Mouse (Mus musculus) stomach, embryonic 16.5 days (tissue): ENCODE data around the gene Rab40c. TPM values are rescaled to one million over a fixed set of nuclear protein-coding genes. Genes with fewer than 3 reads are reported as not detected.

Experiments used
- ATAC-seq: fragments of 200-750 bp; cut with Nextera tagmentation; 2 replicates; pipeline ENCODE4 v1.8.0; 2017; ENCODE audit warnings: moderate number of reproducible peaks, moderate TSS enrichment; ENCODE audit not compliant: insufficient read depth, low FRiP score
- H3K27ac ChIP-seq: fragments of 300-500 bp; sonication (generic); 2 replicates; pipeline ENCODE4 v1.5.1; 2014; ENCODE audit warnings: low read length
- H3K27me3 ChIP-seq: fragments of 300-500 bp; sonication (generic); 2 replicates; pipeline ENCODE4 v1.6.1; 2014; ENCODE audit warnings: low read length, control low read depth, mixed read lengths; ENCODE audit not compliant: control insufficient read depth, insufficient read depth
- H3K36me3 ChIP-seq: fragments of 300-500 bp; sonication (generic); 2 replicates; pipeline ENCODE4 v1.6.1; 2014; ENCODE audit warnings: low read length; ENCODE audit not compliant: control insufficient read depth, insufficient read depth
- H3K4me1 ChIP-seq: fragments of 300-500 bp; sonication (generic); 2 replicates; pipeline ENCODE4 v1.6.1; 2014; ENCODE audit warnings: low read length, control low read depth, mixed read lengths; ENCODE audit not compliant: control insufficient read depth, insufficient read depth
- H3K4me2 ChIP-seq: fragments of 300-500 bp; sonication (generic); 2 replicates; pipeline ENCODE4 v1.6.1; 2014; ENCODE audit warnings: low read depth, low read length, mixed read lengths
- H3K4me3 ChIP-seq: fragments of 300-500 bp; sonication (generic); replicated peaks from 2 replicates; pipeline ENCODE4 v1.5.1; 2014; ENCODE audit warnings: mild to moderate bottlenecking, low read length
- H3K9ac ChIP-seq: fragments of 300-500 bp; sonication (generic); 2 replicates; pipeline ENCODE4 v1.6.1; 2014; ENCODE audit warnings: low read length
- H3K9me3 ChIP-seq: fragments of 300-500 bp; sonication (generic); replicated peaks from 2 replicates; pipeline ENCODE4 v1.6.1; 2016; ENCODE audit warnings: low read length, control low read depth; ENCODE audit not compliant: control insufficient read depth
- WGBS: fragments of 180-500 bp; shearing (Covaris S2); extraction: QIAGEN DNeasy Blood & Tissue Kit; methylation state at CpG from one replicate; pipeline ENCODE4 v1.1.7; 2014; 5-methylcytosine and 5-hydroxymethylcytosine counted together
- polyA plus RNA-seq: library from polyadenylated mRNA; unstranded; fragments of >200 nt; fragmentation: Nextera tagmentation; extraction: Ambion mirVana; gene quantifications from 2 replicates; pipeline ENCODE4 v1.2.1, GENCODE M21; 2015

Gene Rab40c
- polyA plus RNA-seq: 26.3 and 27.7 TPM in 2 replicates

- Histone ChIP-seq H3K4me1 (peaks cover 18% of the 10 kb centered on the region), H3K36me3 (no peaks in the 10 kb centered on the region), H3K27me3 (no peaks in the 10 kb centered on the region), H3K4me2 (peak within 1 kb of the TSS; percentile 81), H3K9me3 (no peaks in the 10 kb centered on the region), H3K4me3 (peak within 1 kb of the TSS; percentile 91), H3K9ac (peak within 1 kb of the TSS; percentile 90), H3K27ac (peak within 1 kb of the TSS; percentile 98)
- WGBS: under 1% methylated on average over 77 of the region's 78 CpGs
- ATAC-seq: no peak
Measured at GRCm38 (mm10) chr17:25919144-25919785, at the start of gene Rab40c. TSS of gene Rab40c (minus strand) at chr17:25919727.

GRCm38 (mm10) chr17:25968176-25968575 is 48.6 kb upstream of the Rab40c start:
- peak; percentile 88 for ATAC-seq
- H3K9me3 ChIP-seq: no peaks in the 10 kb centered on the region

GRCm38 (mm10) chr17:25967652-25968051 is 48.1 kb upstream of the Rab40c start:
- peak overlapping the region; percentile 8; the same call in 1 of the 2 replicates for H3K9ac ChIP-seq
- WGBS: 47% methylated on average over 3 of the region's 3 CpGs
- ATAC-seq: no peak

More at GRCm38 (mm10) chr17:25968176-25968575, 48.6 kb upstream of the Rab40c start:
- 62% methylated on average over 1 of the region's 1 CpGs for WGBS
- peaks cover 4% of the 10 kb centered on the region; the same call in 1 of the 2 replicates for H3K4me1 ChIP-seq
- peak overlapping the region; percentile 36; the same call in 1 of the 2 replicates for H3K27ac ChIP-seq
- H3K9ac ChIP-seq: peak overlapping the region; percentile 8; the same call in 1 of the 2 replicates
- H3K36me3 ChIP-seq: no peaks in the 10 kb centered on the region; the same call in 1 of the 2 replicates
- H3K4me2 ChIP-seq: no peak overlapping the region
- no peak overlapping the region for H3K4me3 ChIP-seq
- H3K27me3 ChIP-seq: no peaks in the 10 kb centered on the region

GRCm38 (mm10) chr17:25964271-25964670 is 44.7 kb upstream of the Rab40c start:
- Histone ChIP-seq H3K9ac (no peak overlapping the region), H3K27ac (no peak overlapping the region), H3K27me3 (no peaks in the 10 kb centered on the region), H3K4me1 (peaks cover 4% of the 10 kb centered on the region; the same call in 1 of the 2 replicates), H3K36me3 (peaks cover 3% of the 10 kb centered on the region; the same call in 1 of the 2 replicates), H3K4me2 (no peak overlapping the region), H3K9me3 (no peaks in the 10 kb centered on the region), H3K4me3 (no peak overlapping the region)
- 77% methylated on average over 7 of the region's 7 CpGs for WGBS
- ATAC-seq: peak; percentile 38; the same call in 1 of the 2 replicates

More at GRCm38 (mm10) chr17:25967652-25968051, 48.1 kb upstream of the Rab40c start:
- Histone ChIP-seq H3K4me3 (no peak overlapping the region), H3K9me3 (no peaks in the 10 kb centered on the region), H3K4me1 (peaks cover 4% of the 10 kb centered on the region; the same call in 1 of the 2 replicates), H3K27me3 (no peaks in the 10 kb centered on the region), H3K27ac (peak overlapping the region; percentile 36; the same call in 1 of the 2 replicates), H3K4me2 (no peak overlapping the region), H3K36me3 (no peaks in the 10 kb centered on the region; the same call in 1 of the 2 replicates)

GRCm38 (mm10) chr17:25962413-25962905 is 42.9 kb upstream of the Rab40c start:
- Histone ChIP-seq H3K27me3 (no peaks in the 10 kb centered on the region), H3K4me2 (no peak overlapping the region), H3K9ac (no peak overlapping the region), H3K36me3 (peaks cover 4% of the 10 kb centered on the region; the same call in 1 of the 2 replicates), H3K27ac (no peak overlapping the region), H3K4me3 (no peak overlapping the region), H3K9me3 (no peaks in the 10 kb centered on the region), H3K4me1 (no peaks in the 10 kb centered on the region)
- 90% methylated on average over 7 of the region's 7 CpGs for WGBS
- ATAC-seq: no peak

GRCm38 (mm10) chr17:25961566-25961965 is 42.0 kb upstream of the Rab40c start:
- Histone ChIP-seq H3K9ac (no peak overlapping the region), H3K4me3 (no peak overlapping the region), H3K4me1 (no peaks in the 10 kb centered on the region), H3K36me3 (peaks cover 4% of the 10 kb centered on the region; the same call in 1 of the 2 replicates), H3K4me2 (no peak overlapping the region), H3K27ac (no peak overlapping the region), H3K9me3 (no peaks in the 10 kb centered on the region), H3K27me3 (no peaks in the 10 kb centered on the region)
- WGBS: 94% methylated on average over 5 of the region's 5 CpGs
- no peak for ATAC-seq

GRCm38 (mm10) chr17:25959630-25960467 is 40.3 kb upstream of the Rab40c start:
- 89% methylated on average over 23 of the region's 23 CpGs for WGBS
- H3K36me3 ChIP-seq: peaks cover 4% of the 10 kb centered on the region; the same call in 1 of the 2 replicates
- H3K27me3 ChIP-seq: no peaks in the 10 kb centered on the region

GRCm38 (mm10) chr17:25958771-25959494 is 39.4 kb upstream of the Rab40c start:
- Histone ChIP-seq H3K4me2 (no peak overlapping the region), H3K9ac (no peak overlapping the region), H3K9me3 (no peaks in the 10 kb centered on the region), H3K4me3 (no peak overlapping the region), H3K27ac (no peak overlapping the region), H3K36me3 (peaks cover 4% of the 10 kb centered on the region; the same call in 1 of the 2 replicates), H3K27me3 (no peaks in the 10 kb centered on the region), H3K4me1 (no peaks in the 10 kb centered on the region)
- 90% methylated on average over 11 of the region's 11 CpGs for WGBS
- ATAC-seq: no peak

More at GRCm38 (mm10) chr17:25959630-25960467, 40.3 kb upstream of the Rab40c start:
- Histone ChIP-seq H3K9me3 (no peaks in the 10 kb centered on the region), H3K4me2 (no peak overlapping the region), H3K27ac (no peak overlapping the region), H3K9ac (no peak overlapping the region), H3K4me1 (no peaks in the 10 kb centered on the region), H3K4me3 (no peak overlapping the region)
- no peak for ATAC-seq
